Mouse (Mus musculus) midbrain, embryonic 13.5 days (tissue): ENCODE measurements around the gene Nop2. TPM values are rescaled to one million over a fixed set of nuclear protein-coding genes. Genes with fewer than 3 reads are reported as not detected.

ENCODE experiments used
- ATAC-seq: fragments of 200-750 bp; cut with Nextera tagmentation; 2 replicates; pipeline ENCODE4 v1.8.0; 2017; ENCODE audit warnings: mild to moderate bottlenecking, moderate TSS enrichment, moderate library complexity
- H3K27ac ChIP-seq: fragments of 300-500 bp; sonication (generic); 2 replicates; pipeline ENCODE4 v1.5.1; 2015; ENCODE audit warnings: inconsistent platforms, mild to moderate bottlenecking, moderate library complexity
- H3K27me3 ChIP-seq: fragments of 300-500 bp; sonication (generic); 2 replicates; pipeline ENCODE4 v1.6.1; 2015; ENCODE audit warnings: mild to moderate bottlenecking, inconsistent platforms
- H3K36me3 ChIP-seq: fragments of 300-500 bp; sonication (generic); 2 replicates; pipeline ENCODE4 v1.6.1; 2015; ENCODE audit warnings: mild to moderate bottlenecking, inconsistent platforms
- H3K4me1 ChIP-seq: fragments of 300-500 bp; sonication (generic); replicated peaks from 2 replicates; pipeline ENCODE4 v1.6.1; 2015; ENCODE audit warnings: inconsistent platforms
- H3K4me2 ChIP-seq: fragments of 300-500 bp; sonication (generic); replicated peaks from 2 replicates; pipeline ENCODE4 v1.6.1; 2015; ENCODE audit warnings: moderate library complexity, mild to moderate bottlenecking, inconsistent platforms
- H3K4me3 ChIP-seq: fragments of 300-500 bp; sonication (generic); replicated peaks from 2 replicates; pipeline ENCODE4 v1.5.1; 2015; ENCODE audit warnings: mild to moderate bottlenecking, inconsistent platforms
- H3K9ac ChIP-seq: fragments of 300-500 bp; sonication (generic); replicated peaks from 2 replicates; pipeline ENCODE4 v1.6.1; 2015; ENCODE audit warnings: mild to moderate bottlenecking, inconsistent platforms
- H3K9me3 ChIP-seq: fragments of 300-500 bp; sonication (generic); 2 replicates; pipeline ENCODE4 v1.6.1; 2016; ENCODE audit warnings: mild to moderate bottlenecking, inconsistent platforms
- WGBS: fragments of 180-500 bp; shearing (Covaris S2); methylation state at CpG from one replicate; pipeline ENCODE4 v1.1.7; 2015; 5-methylcytosine and 5-hydroxymethylcytosine counted together
- microRNA-seq: library from miRNA; unstranded; fragments of <30 nt; microRNA quantifications from one replicate; pipeline ENCODE4, GENCODE M21; 2016
- polyA plus RNA-seq: library from polyadenylated mRNA; unstranded; fragments of >200 nt; fragmentation: Nextera tagmentation; extraction: Ambion mirVana; gene quantifications from 2 replicates; pipeline ENCODE4 v1.2.1, GENCODE M21; 2015

Gene Nop2
- polyA plus RNA-seq, 1 experiment from 2014 or later, result 43.2 TPM

GRCm38 (mm10) chr6:125192841-125193240 lies 61.1 kb downstream of the Nop2 start:
- Histone ChIP-seq H3K4me1 (peaks cover 39% of the 10 kb centered on the region), H3K9ac (peak overlapping the region; percentile 83), H3K9me3 (no peaks in the 10 kb centered on the region), H3K36me3 (peaks cover 35% of the 10 kb centered on the region), H3K27ac (peak overlapping the region; percentile 100; the same call in 1 of the 2 replicates), H3K4me3 (peak overlapping the region; percentile 72), H3K4me2 (peak overlapping the region; percentile 90), H3K27me3 (no peaks in the 10 kb centered on the region)
- ATAC-seq, result no peak
- WGBS, result 52% methylated on average over 5 of the region's 5 CpGs

DNA sequence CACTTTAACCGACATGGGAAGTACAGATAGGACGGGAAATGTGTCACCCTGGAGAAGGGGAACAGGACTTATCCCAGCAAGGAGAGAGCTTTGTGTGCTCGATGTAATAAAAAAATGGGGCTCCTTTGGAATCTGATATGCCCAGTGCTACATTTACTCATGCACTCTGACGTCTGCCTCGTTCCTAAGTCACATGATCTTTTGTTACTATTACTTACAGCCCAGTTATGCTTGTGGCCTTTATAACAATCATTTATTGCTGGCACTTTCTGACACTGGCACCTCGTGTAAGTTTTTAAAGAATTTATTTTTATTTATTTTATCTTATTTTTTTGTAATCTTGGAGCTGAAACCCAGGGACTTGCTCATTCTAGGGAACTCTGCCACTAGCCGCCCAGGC lies 61.7 kb downstream of the Nop2 start:
- Histone ChIP-seq H3K27ac (no peak overlapping the region), H3K36me3 (peaks cover 32% of the 10 kb centered on the region), H3K27me3 (no peaks in the 10 kb centered on the region), H3K4me2 (peak overlapping the region; percentile 90; the same call in 1 of the 2 replicates), H3K9me3 (no peaks in the 10 kb centered on the region), H3K9ac (no peak overlapping the region), H3K4me3 (no peak overlapping the region), H3K4me1 (peaks cover 39% of the 10 kb centered on the region)
- no peak for ATAC-seq
- WGBS, result 81% methylated on average over 7 of the region's 7 CpGs

Small RNA genes within 50 kb of the gene (microRNA-seq; reads per million reads assigned to microRNA genes)
- gene Mir7045, result not detected

Other genes with a start within 250 kb of the Nop2 start
- 0.07 TPM in 1 of 2 replicates, not detected in the other for gene Cd4, start 243.7 kb upstream of the Nop2 start, polyA plus RNA-seq
- 2.3 and 2.5 TPM in 2 replicates for gene Lag3, start 220.2 kb upstream of the Nop2 start, polyA plus RNA-seq
- 662 and 802 TPM in 2 replicates for gene Ptms, start 211.8 kb upstream of the Nop2 start, polyA plus RNA-seq
- 419 and 462 TPM in 2 replicates for gene Mlf2, start 200.5 kb upstream of the Nop2 start, polyA plus RNA-seq
- gene Cops7a, start 166.4 kb upstream of the Nop2 start, polyA plus RNA-seq, result 89.9 and 95.2 TPM in 2 replicates
- 25.6 and 27.4 TPM in 2 replicates for gene Pianp, start 135.2 kb upstream of the Nop2 start, polyA plus RNA-seq
- 18.8 and 23.1 TPM in 2 replicates for gene Zfp384, start 122.8 kb upstream of the Nop2 start, polyA plus RNA-seq
- 195 and 201 TPM in 2 replicates for gene Ing4, start 92.1 kb upstream of the Nop2 start, polyA plus RNA-seq
- 15.8 and 19.7 TPM in 2 replicates for gene Acrbp, start 82.2 kb upstream of the Nop2 start, polyA plus RNA-seq
- gene Lpar5, start 64.0 kb upstream of the Nop2 start, polyA plus RNA-seq, result 0.34 and 0.37 TPM in 2 replicates
- gene Chd4, start 35.9 kb upstream of the Nop2 start, polyA plus RNA-seq, result 133 and 138 TPM in 2 replicates
- 14.9 and 19.3 TPM in 2 replicates for gene Iffo1, start 13.3 kb downstream of the Nop2 start, polyA plus RNA-seq
- gene Gapdh, start 34.6 kb downstream of the Nop2 start, polyA plus RNA-seq, result 1,484 and 1,546 TPM in 2 replicates
- 101 and 103 TPM in 2 replicates for gene Ncapd2, start 59.8 kb downstream of the Nop2 start, polyA plus RNA-seq
- gene Mrpl51, start 59.9 kb downstream of the Nop2 start, polyA plus RNA-seq, result 163 and 165 TPM in 2 replicates
- 7.7 and 8.8 TPM in 2 replicates for gene Vamp1, start 83.6 kb downstream of the Nop2 start, polyA plus RNA-seq
- 3.2 and 3.7 TPM in 2 replicates for gene Tapbpl, start 100.0 kb downstream of the Nop2 start, polyA plus RNA-seq
- gene Cd27, start 105.1 kb downstream of the Nop2 start, polyA plus RNA-seq, result 2.2 and 2.5 TPM in 2 replicates
- gene Tuba3a, start 154.1 kb downstream of the Nop2 start, polyA plus RNA-seq, result 0.11 TPM in 1 of 2 replicates, not detected in the other
- gene Ltbr, start 182.0 kb downstream of the Nop2 start, polyA plus RNA-seq, result 11.3 and 13.3 TPM in 2 replicates
- 0.39 and 0.46 TPM in 2 replicates for gene Scnn1a, start 188.8 kb downstream of the Nop2 start, polyA plus RNA-seq
- 10.2 and 12.1 TPM in 2 replicates for gene Tnfrsf1a, start 217.5 kb downstream of the Nop2 start, polyA plus RNA-seq
- 0.08 and 0.23 TPM in 2 replicates for gene Plekhg6, start 248.9 kb downstream of the Nop2 start, polyA plus RNA-seq